Mouse (Mus musculus) myocyte (in vitro differentiated cells): ENCODE data around the gene Lypla2.

Source experiments
- E2F4 ChIP-seq: IDR thresholded peaks from one replicate; pipeline ENCODE4 v1.6.1; 2011; ENCODE audit warnings: mild to moderate bottlenecking, control low read depth, moderate library complexity; ENCODE audit not compliant: insufficient read depth
- MAX ChIP-seq: IDR thresholded peaks from one replicate; pipeline ENCODE4 v1.6.1; 2011; ENCODE audit warnings: low read depth, mild to moderate bottlenecking, control low read depth
- MYOD1 ChIP-seq, 3 experiments: IDR thresholded peaks; one replicate each; pipeline ENCODE4 v1.6.1; 2011; ENCODE audit warnings: control low read depth in 2 of 3, low read depth in 2 of 3, mild to moderate bottlenecking in 2 of 3, moderate library complexity in 1 of 3; ENCODE audit not compliant: insufficient read length in 2 of 3, control insufficient read depth in 1 of 3
- MYOG ChIP-seq, 3 experiments: IDR thresholded peaks; one replicate each; pipeline ENCODE4 v1.6.1; 2011; ENCODE audit warnings: control low read depth in 2 of 3, low read depth in 2 of 3, mild to moderate bottlenecking in 2 of 3; ENCODE audit not compliant: insufficient read length in 2 of 3, control insufficient read depth in 1 of 3, insufficient read depth in 1 of 3
- POLR2A ChIP-seq: IDR thresholded peaks from one replicate; pipeline ENCODE4 v1.6.1; 2011; ENCODE audit warnings: low read depth, mild to moderate bottlenecking, control low read depth, moderate library complexity; ENCODE audit not compliant: insufficient read length
- POLR2AphosphoS2 ChIP-seq: IDR thresholded peaks from one replicate; pipeline ENCODE4 v1.6.1; 2011; ENCODE audit warnings: low read depth, control low read depth; ENCODE audit not compliant: insufficient read length
- REST ChIP-seq: IDR thresholded peaks from one replicate; pipeline ENCODE4 v1.6.1; 2011; ENCODE audit warnings: mild to moderate bottlenecking, control low read depth, moderate library complexity; ENCODE audit not compliant: insufficient read depth, insufficient read length
- SRF ChIP-seq: IDR thresholded peaks from one replicate; pipeline ENCODE4 v1.6.1; 2011; ENCODE audit warnings: low read depth; ENCODE audit not compliant: control insufficient read depth, insufficient read length
- USF1 ChIP-seq: IDR thresholded peaks from one replicate; pipeline ENCODE4 v1.6.1; 2011; ENCODE audit warnings: low read depth, mild to moderate bottlenecking, control low read depth, moderate library complexity

DNA sequence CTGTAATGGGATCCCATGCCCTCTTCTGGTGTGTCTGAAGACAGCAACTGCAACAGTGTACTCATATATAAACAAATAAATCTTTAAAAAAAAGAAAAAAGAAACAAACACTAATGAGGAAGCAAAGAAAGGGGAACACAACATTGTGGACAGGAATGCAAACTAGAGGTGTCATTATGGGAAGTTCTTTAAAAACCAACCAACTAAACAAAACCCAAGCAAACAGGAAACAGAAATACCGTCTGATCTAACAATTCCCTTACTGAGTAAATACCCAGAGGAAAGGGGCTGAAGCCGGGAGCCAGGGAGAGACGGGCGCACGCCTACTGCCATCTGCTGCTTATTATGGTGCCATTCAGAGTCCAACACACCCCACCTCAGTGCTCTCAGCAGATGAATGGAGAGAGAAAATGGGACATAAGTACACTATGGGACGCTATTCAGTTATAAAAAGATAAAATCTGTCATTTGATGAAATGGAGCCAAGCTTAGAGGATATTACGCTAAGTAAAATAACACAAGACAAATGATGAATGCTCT, 9.2 kb upstream of the Lypla2 start:
- TF ChIP-seq MYOD1 (IDR thresholded peaks at IDR 0.05; ENCODE audit: control insufficient read depth in 1 of 3, insufficient read length in 2 of 3, low read depth in 2 of 3) (no peak), POLR2A (no peak), SRF (no peak), USF1 (no peak), POLR2AphosphoS2 (no peak), MAX (no peak), MYOG (IDR thresholded peaks at IDR 0.05; ENCODE audit: control insufficient read depth in 1 of 3, insufficient read depth in 1 of 3, insufficient read length in 2 of 3, low read depth in 2 of 3) (no peak), E2F4 (no peak), REST (no peak)
